Mouse (Mus musculus): ENCODE results near the gene Eprs. TPM values are rescaled to one million over a fixed set of nuclear protein-coding genes. Genes with fewer than 3 reads are reported as not detected.

Eprs gene
- polyA plus RNA-seq, 1 experiment from 2014 or later, result 144 TPM

- H3K9me3 ChIP-seq (ENCODE audit: control insufficient read depth, low read length), result no peaks in the 10 kb centered on the region
- no peaks in the 10 kb centered on the region for H3K27me3 ChIP-seq (ENCODE audit: control insufficient read depth, insufficient read depth, low read length)
- H3K4me2 ChIP-seq (ENCODE audit: low read depth, severe bottlenecking), result no peak overlapping the region
- 89% methylated on average over 6 of the region's 6 CpGs for WGBS
- H3K4me1 ChIP-seq (ENCODE audit: control insufficient read depth, insufficient read depth, low read length), result no peaks in the 10 kb centered on the region
- H3K36me3 ChIP-seq (ENCODE audit: control insufficient read depth, insufficient read depth, low read length), result peaks cover 18% of the 10 kb centered on the region
- no peak for DNase-seq (ENCODE audit: low spot score)
- no peak overlapping the region for H3K27ac ChIP-seq (replicated peaks; ENCODE audit: low read depth, low read length)
- ATAC-seq (ENCODE audit: insufficient number of reproducible peaks, low FRiP score, low TSS enrichment, low read depth), result no peak
- no peak overlapping the region for H3K9ac ChIP-seq (ENCODE audit: low read length)
- no peak overlapping the region for H3K4me3 ChIP-seq (ENCODE audit: low read depth, low read length)
These were observed 7.1 kb downstream of the Eprs start for GRCm38 (mm10) chr1:185369979-185370378.

- ATAC-seq (ENCODE audit: insufficient number of reproducible peaks, low FRiP score, low TSS enrichment, low read depth), result no peak
- Histone ChIP-seq H3K9me3 (ENCODE audit: control insufficient read depth, low read length) (no peaks in the 10 kb centered on the region), H3K4me1 (ENCODE audit: control insufficient read depth, insufficient read depth, low read length) (no peaks in the 10 kb centered on the region)
These were observed 13.5 kb downstream of the Eprs start for GRCm38 (mm10) chr1:185376390-185376789.

GRCm38 (mm10) chr1:185377429-185377828 is 14.6 kb downstream of the Eprs start:
- WGBS, result 88% methylated on average over 2 of the region's 2 CpGs
- no peak overlapping the region for H3K4me2 ChIP-seq (ENCODE audit: low read depth, severe bottlenecking)
- no peaks in the 10 kb centered on the region for H3K9me3 ChIP-seq (ENCODE audit: control insufficient read depth, low read length)
- no peak overlapping the region for H3K9ac ChIP-seq (ENCODE audit: low read length)
- H3K36me3 ChIP-seq (ENCODE audit: control insufficient read depth, insufficient read depth, low read length), result peaks cover 19% of the 10 kb centered on the region
- no peaks in the 10 kb centered on the region for H3K27me3 ChIP-seq (ENCODE audit: control insufficient read depth, insufficient read depth, low read length)
- no peak overlapping the region for H3K27ac ChIP-seq (replicated peaks; ENCODE audit: low read depth, low read length)
- ATAC-seq (ENCODE audit: insufficient number of reproducible peaks, low FRiP score, low TSS enrichment, low read depth) (no peak), DNase-seq (ENCODE audit: low spot score) (no peak)
- H3K4me1 ChIP-seq (ENCODE audit: control insufficient read depth, insufficient read depth, low read length), result no peaks in the 10 kb centered on the region
- no peak overlapping the region for H3K4me3 ChIP-seq (ENCODE audit: low read depth, low read length)

More at GRCm38 (mm10) chr1:185376390-185376789, 13.5 kb downstream of the Eprs start:
- H3K9ac ChIP-seq (ENCODE audit: low read length), result no peak overlapping the region
- no peak overlapping the region for H3K4me3 ChIP-seq (ENCODE audit: low read depth, low read length)
- H3K36me3 ChIP-seq (ENCODE audit: control insufficient read depth, insufficient read depth, low read length), result peaks cover 19% of the 10 kb centered on the region
- H3K27me3 ChIP-seq (ENCODE audit: control insufficient read depth, insufficient read depth, low read length), result no peaks in the 10 kb centered on the region
- H3K27ac ChIP-seq (replicated peaks; ENCODE audit: low read depth, low read length), result no peak overlapping the region
- no peak for DNase-seq (ENCODE audit: low spot score)
- no peak overlapping the region for H3K4me2 ChIP-seq (ENCODE audit: low read depth, severe bottlenecking)

GRCm38 (mm10) chr1:185401615-185402014 is 38.8 kb downstream of the Eprs start:
- no peak overlapping the region for H3K27ac ChIP-seq (replicated peaks; ENCODE audit: low read depth, low read length)
- WGBS, result 96% methylated on average over 5 of the region's 5 CpGs

GRCm38 (mm10) chr1:185404021-185404420 is 41.2 kb downstream of the Eprs start:
- H3K36me3 ChIP-seq (ENCODE audit: control insufficient read depth, insufficient read depth, low read length), result peaks cover 21% of the 10 kb centered on the region
- H3K9me3 ChIP-seq (ENCODE audit: control insufficient read depth, low read length), result no peaks in the 10 kb centered on the region
- DNase-seq (ENCODE audit: low spot score) (peak; percentile 30), ATAC-seq (ENCODE audit: insufficient number of reproducible peaks, low FRiP score, low TSS enrichment, low read depth) (no peak)
- H3K27ac ChIP-seq (replicated peaks; ENCODE audit: low read depth, low read length), result no peak overlapping the region
- H3K4me1 ChIP-seq (ENCODE audit: control insufficient read depth, insufficient read depth, low read length), result no peaks in the 10 kb centered on the region
- H3K27me3 ChIP-seq (ENCODE audit: control insufficient read depth, insufficient read depth, low read length), result no peaks in the 10 kb centered on the region
- WGBS, result 45% methylated on average over 2 of the region's 2 CpGs
- H3K9ac ChIP-seq (ENCODE audit: low read length), result no peak overlapping the region
- no peak overlapping the region for H3K4me3 ChIP-seq (ENCODE audit: low read depth, low read length)
- no peak overlapping the region for H3K4me2 ChIP-seq (ENCODE audit: low read depth, severe bottlenecking)

More at GRCm38 (mm10) chr1:185401615-185402014, 38.8 kb downstream of the Eprs start:
- H3K4me3 ChIP-seq (ENCODE audit: low read depth, low read length), result no peak overlapping the region
- no peaks in the 10 kb centered on the region for H3K9me3 ChIP-seq (ENCODE audit: control insufficient read depth, low read length)
- H3K4me1 ChIP-seq (ENCODE audit: control insufficient read depth, insufficient read depth, low read length), result no peaks in the 10 kb centered on the region
- H3K9ac ChIP-seq (ENCODE audit: low read length), result no peak overlapping the region
- no peak overlapping the region for H3K4me2 ChIP-seq (ENCODE audit: low read depth, severe bottlenecking)
- ATAC-seq (ENCODE audit: insufficient number of reproducible peaks, low FRiP score, low TSS enrichment, low read depth) (no peak), DNase-seq (ENCODE audit: low spot score) (no peak)
- peaks cover 28% of the 10 kb centered on the region for H3K36me3 ChIP-seq (ENCODE audit: control insufficient read depth, insufficient read depth, low read length)
- H3K27me3 ChIP-seq (ENCODE audit: control insufficient read depth, insufficient read depth, low read length), result no peaks in the 10 kb centered on the region

GRCm38 (mm10) chr1:185405921-185406320 is 43.1 kb downstream of the Eprs start:
- no peak for ATAC-seq (ENCODE audit: insufficient number of reproducible peaks, low FRiP score, low TSS enrichment, low read depth)
- peaks cover 19% of the 10 kb centered on the region for H3K36me3 ChIP-seq (ENCODE audit: control insufficient read depth, insufficient read depth, low read length)

GRCm38 (mm10) chr1:185409831-185410230 is 47.0 kb downstream of the Eprs start:
- Histone ChIP-seq H3K36me3 (ENCODE audit: control insufficient read depth, insufficient read depth, low read length) (peaks cover 13% of the 10 kb centered on the region), H3K27ac (replicated peaks; ENCODE audit: low read depth, low read length) (no peak overlapping the region), H3K4me3 (ENCODE audit: low read depth, low read length) (no peak overlapping the region), H3K4me1 (ENCODE audit: control insufficient read depth, insufficient read depth, low read length) (no peaks in the 10 kb centered on the region), H3K4me2 (ENCODE audit: low read depth, severe bottlenecking) (no peak overlapping the region), H3K9ac (ENCODE audit: low read length) (no peak overlapping the region), H3K27me3 (ENCODE audit: control insufficient read depth, insufficient read depth, low read length) (no peaks in the 10 kb centered on the region), H3K9me3 (ENCODE audit: control insufficient read depth, low read length) (no peaks in the 10 kb centered on the region)
- no peak for ATAC-seq (ENCODE audit: insufficient number of reproducible peaks, low FRiP score, low TSS enrichment, low read depth)
- WGBS, result 73% methylated on average over 3 of the region's 3 CpGs
- no peak for DNase-seq (ENCODE audit: low spot score)

More at GRCm38 (mm10) chr1:185405921-185406320, 43.1 kb downstream of the Eprs start:
- Histone ChIP-seq H3K9ac (ENCODE audit: low read length) (no peak overlapping the region), H3K4me1 (ENCODE audit: control insufficient read depth, insufficient read depth, low read length) (no peaks in the 10 kb centered on the region), H3K27me3 (ENCODE audit: control insufficient read depth, insufficient read depth, low read length) (no peaks in the 10 kb centered on the region), H3K9me3 (ENCODE audit: control insufficient read depth, low read length) (no peaks in the 10 kb centered on the region), H3K27ac (replicated peaks; ENCODE audit: low read depth, low read length) (no peak overlapping the region), H3K4me2 (ENCODE audit: low read depth, severe bottlenecking) (no peak overlapping the region), H3K4me3 (ENCODE audit: low read depth, low read length) (no peak overlapping the region)
- WGBS, result 91% methylated on average over 10 of the region's 10 CpGs
- no peak for DNase-seq (ENCODE audit: low spot score)

- H3K9me3 ChIP-seq (ENCODE audit: control insufficient read depth, low read length), result no peaks in the 10 kb centered on the region
- H3K9ac ChIP-seq (ENCODE audit: low read length), result no peak overlapping the region
- DNase-seq (ENCODE audit: low spot score) (no peak), ATAC-seq (ENCODE audit: insufficient number of reproducible peaks, low FRiP score, low TSS enrichment, low read depth) (no peak)
- H3K4me1 ChIP-seq (ENCODE audit: control insufficient read depth, insufficient read depth, low read length), result no peaks in the 10 kb centered on the region
- H3K4me3 ChIP-seq (ENCODE audit: low read depth, low read length), result no peak overlapping the region
- peaks cover 13% of the 10 kb centered on the region; the same call in 1 of the 2 replicates for H3K36me3 ChIP-seq (ENCODE audit: control insufficient read depth, insufficient read depth, low read length)
- no peaks in the 10 kb centered on the region for H3K27me3 ChIP-seq (ENCODE audit: control insufficient read depth, insufficient read depth, low read length)
- no peak overlapping the region for H3K4me2 ChIP-seq (ENCODE audit: low read depth, severe bottlenecking)
- WGBS, result 91% methylated on average over 9 of the region's 9 CpGs
- no peak overlapping the region for H3K27ac ChIP-seq (replicated peaks; ENCODE audit: low read depth, low read length)
These were observed 55.2 kb downstream of the Eprs start for GRCm38 (mm10) chr1:185418011-185418410.

GRCm38 (mm10) chr1:185419805-185420204 is 57.0 kb downstream of the Eprs start:
- no peak overlapping the region for H3K4me3 ChIP-seq (ENCODE audit: low read depth, low read length)
- no peak overlapping the region for H3K4me2 ChIP-seq (ENCODE audit: low read depth, severe bottlenecking)
- no peak overlapping the region for H3K9ac ChIP-seq (ENCODE audit: low read length)
- no peak overlapping the region for H3K27ac ChIP-seq (replicated peaks; ENCODE audit: low read depth, low read length)
- no peaks in the 10 kb centered on the region for H3K4me1 ChIP-seq (ENCODE audit: control insufficient read depth, insufficient read depth, low read length)
- WGBS, result 95% methylated on average over 5 of the region's 5 CpGs
- no peak for ATAC-seq (ENCODE audit: insufficient number of reproducible peaks, low FRiP score, low TSS enrichment, low read depth)
- H3K27me3 ChIP-seq (ENCODE audit: control insufficient read depth, insufficient read depth, low read length), result no peaks in the 10 kb centered on the region
- DNase-seq (ENCODE audit: low spot score), result no peak
- peaks cover 10% of the 10 kb centered on the region; the same call in 1 of the 2 replicates for H3K36me3 ChIP-seq (ENCODE audit: control insufficient read depth, insufficient read depth, low read length)
- no peaks in the 10 kb centered on the region for H3K9me3 ChIP-seq (ENCODE audit: control insufficient read depth, low read length)
